ENCODE assay signal across 15 mouse cellular contexts in genomic region chr9:65261591-65262230, GRCm38 (mm10). TPM values are rescaled to one million over a fixed set of nuclear protein-coding genes. Genes with fewer than 3 reads are reported as not detected.
A peak's percentile ranks its signal among the peaks of the same experiment; 100 is the strongest.
DNase-seq lines count a peak whose midpoint lies in the region; ATAC-seq and TF ChIP-seq lines count a peak whose summit lies in the region.
"Had no signal": no experiment of that assay in that cellular context is flagged by ENCODE, and none has a peak within 500 bp of the region (broad histone marks: within the 10 kb centered on the region; RNA-seq: fewer than 3 reads in every experiment).

No protein-coding gene starts in this region.

- no peak overlapping the region; the same call in 1 of the 2 replicates for H3K27ac ChIP-seq in heart, adult 2 months
- no peak overlapping the region for H3K27ac ChIP-seq in heart, embryonic 12.5 days (ENCODE audit: poor library complexity, severe bottlenecking)
- no peak overlapping the region for H3K27ac ChIP-seq in neural tube, embryonic 15.5 days (replicated peaks)
- H3K27ac ChIP-seq in hindbrain, embryonic 10.5 days, result no peak overlapping the region
- H3K27ac ChIP-seq: embryonic facial prominence, embryonic 12.5 days; heart, embryonic 15.5 days; liver, embryonic 15.5 days; midbrain, embryonic 10.5 days had no signal

- H3K9ac ChIP-seq in heart, adult 2 months (ENCODE audit: low read depth, low read length), result no peak overlapping the region
- no peak overlapping the region for H3K9ac ChIP-seq in heart, embryonic 12.5 days
- H3K9ac ChIP-seq in neural tube, embryonic 15.5 days (replicated peaks), result no peak overlapping the region
- H3K9ac ChIP-seq: embryonic facial prominence, embryonic 12.5 days; heart, embryonic 15.5 days; liver, embryonic 15.5 days had no signal

- no peak for TF ChIP-seq CTCF in heart, adult 2 months (IDR thresholded peaks at IDR 0.05)

- H3K79me2 ChIP-seq in heart, adult 2 months (replicated peaks; ENCODE audit: control insufficient read depth, insufficient read depth, low read length), result no peaks in the 10 kb centered on the region

- H3K4me3 ChIP-seq in heart, adult 2 months, result no peak overlapping the region
- no peak overlapping the region for H3K4me3 ChIP-seq in heart, embryonic 12.5 days
- no peak overlapping the region for H3K4me3 ChIP-seq in neural tube, embryonic 15.5 days (replicated peaks)
- no peak overlapping the region for H3K4me3 ChIP-seq in hindbrain, embryonic 10.5 days
- H3K4me3 ChIP-seq: embryonic facial prominence, embryonic 12.5 days; heart, embryonic 15.5 days; liver, embryonic 15.5 days; midbrain, embryonic 10.5 days had no signal

- intact Hi-C loops in heart, adult 2 months (cut with DNase I), result no loop called here
- intact Hi-C loops in heart, postnatal 14 days (cut with DNase I), result no loop called here

- TF ChIP-seq POLR2A in heart, adult 2 months (IDR thresholded peaks at IDR 0.05; ENCODE audit: insufficient read depth, low read depth, low read length), result no peak

- 75% methylated on average over 2 of the region's 2 CpGs for WGBS in heart, adult 2 months
- WGBS in heart, embryonic 12.5 days, result 69% methylated on average over 2 of the region's 2 CpGs
- WGBS in neural tube, embryonic 15.5 days, result 91% methylated on average over 2 of the region's 2 CpGs
- 84% methylated on average over 2 of the region's 2 CpGs for WGBS in hindbrain, embryonic 10.5 days

- no peak overlapping the region for H3K4me2 ChIP-seq in heart, embryonic 12.5 days
- no peak overlapping the region for H3K4me2 ChIP-seq in neural tube, embryonic 15.5 days
- H3K4me2 ChIP-seq: embryonic facial prominence, embryonic 12.5 days; heart, embryonic 15.5 days; liver, embryonic 15.5 days had no signal

- TF ChIP-seq EP300 in heart, adult 2 months (IDR thresholded peaks at IDR 0.05; ENCODE audit: insufficient read depth, low read depth, low read length), result no peak

- no peaks in the 10 kb centered on the region for H3K36me3 ChIP-seq in heart, adult 2 months (ENCODE audit: control insufficient read depth, insufficient read depth, low read length)
- no peaks in the 10 kb centered on the region for H3K36me3 ChIP-seq in heart, embryonic 12.5 days
- no peaks in the 10 kb centered on the region for H3K36me3 ChIP-seq in neural tube, embryonic 15.5 days
- no peaks in the 10 kb centered on the region for H3K36me3 ChIP-seq in hindbrain, embryonic 10.5 days
- H3K36me3 ChIP-seq: embryonic facial prominence, embryonic 12.5 days; heart, embryonic 15.5 days; liver, embryonic 15.5 days; midbrain, embryonic 10.5 days had no signal

- no peaks in the 10 kb centered on the region for H3K27me3 ChIP-seq in heart, adult 2 months (ENCODE audit: control insufficient read depth, insufficient read depth, low read length)
- H3K27me3 ChIP-seq in heart, embryonic 12.5 days (replicated peaks), result no peaks in the 10 kb centered on the region
- no peaks in the 10 kb centered on the region for H3K27me3 ChIP-seq in neural tube, embryonic 15.5 days (replicated peaks)
- no peaks in the 10 kb centered on the region for H3K27me3 ChIP-seq in hindbrain, embryonic 10.5 days (ENCODE audit: insufficient read depth, poor library complexity, severe bottlenecking)
- H3K27me3 ChIP-seq: embryonic facial prominence, embryonic 12.5 days; heart, embryonic 15.5 days; liver, embryonic 15.5 days had no signal

- no peaks in the 10 kb centered on the region for H3K9me3 ChIP-seq in heart, embryonic 12.5 days (replicated peaks)
- no peaks in the 10 kb centered on the region for H3K9me3 ChIP-seq in neural tube, embryonic 15.5 days (replicated peaks)
- H3K9me3 ChIP-seq in hindbrain, embryonic 10.5 days, result no peaks in the 10 kb centered on the region
- H3K9me3 ChIP-seq: embryonic facial prominence, embryonic 12.5 days; heart, embryonic 15.5 days; liver, embryonic 15.5 days; midbrain, embryonic 10.5 days had no signal

- H3K4me1 ChIP-seq in heart, adult 2 months (ENCODE audit: control insufficient read depth, insufficient read depth, low read length), result no peaks in the 10 kb centered on the region; the same call in 1 of the 2 replicates
- no peaks in the 10 kb centered on the region for H3K4me1 ChIP-seq in heart, embryonic 12.5 days (replicated peaks)
- peaks cover 7% of the 10 kb centered on the region; the same call in 1 of the 2 replicates for H3K4me1 ChIP-seq in neural tube, embryonic 15.5 days
- H3K4me1 ChIP-seq in hindbrain, embryonic 10.5 days (replicated peaks), result peaks cover 8% of the 10 kb centered on the region
- H3K4me1 ChIP-seq: heart, embryonic 15.5 days; liver, embryonic 15.5 days had no signal

- DNase-seq in heart, adult 2 months, result peak; percentile 50 to 74
- peak; percentile 60 for DNase-seq in cerebellum, adult 11 months
- DNase-seq in cerebellum, postnatal 25 days, result peak; percentile 68 to 76
- peak; percentile 60 to 63 for DNase-seq in heart, postnatal 14 days
- no peak for DNase-seq in layer of hippocampus, adult 8-10 months (ENCODE audit: low spot score in 2 of 2)
- DNase-seq in hindbrain, embryonic 10.5 days (ENCODE audit: low spot score), result no peak

- ATAC-seq in heart, embryonic 12.5 days (ENCODE audit: insufficient number of reproducible peaks, low FRiP score), result no peak
- ATAC-seq in neural tube, embryonic 15.5 days (ENCODE audit: low FRiP score), result no peak
- ATAC-seq: activated CD4-positive, CD25-positive, alpha-beta regulatory T cell, adult 4 months; forebrain, embryonic 14.5 days; inflammation-experienced regulatory T-cells, adult 6 months had no signal

RNA-seq across cellular contexts. Expression of gene Cilp, which starts 3.3 kb away (rescaled TPM):
- 1 to 10 TPM; 3.0 to 4.8 TPM for total RNA-seq in heart, adult 2 months (2021)
- polyA plus RNA-seq in heart, adult 2 months (2012; rRNA removed), result 4.8 and 10.1 TPM in 2 replicates
- 0.17 TPM in 1 of 2 replicates, not detected in the other for polyA plus RNA-seq in heart, embryonic 12.5 days (2016; fragmentation: Nextera tagmentation; extraction: Ambion mirVana)
- total RNA-seq in heart, postnatal 14 days (2021), result 1 to 10 TPM; 6.2 to 6.6 TPM
- polyA plus RNA-seq in neural tube, embryonic 15.5 days (2015; fragmentation: Nextera tagmentation; extraction: Ambion mirVana), result 0.58 and 0.79 TPM in 2 replicates
- under 1 TPM in 2 of 4 experiments, not detected in 2; 0.10 to 0.16 TPM for total RNA-seq in layer of hippocampus, adult 8-10 months (2022)
- 0.25 TPM in 1 of 2 replicates, not detected in the other for polyA plus RNA-seq in hindbrain, embryonic 10.5 days (2016; fragmentation: Nextera tagmentation; extraction: Ambion mirVana)
- polyA plus RNA-seq: activated CD4-positive, CD25-positive, alpha-beta regulatory T cell, adult 4 months; inflammation-experienced regulatory T-cells, adult 6 months had no signal

RNA-seq across cellular contexts. Expression of gene Clpx, which starts 32.3 kb away (rescaled TPM):
- 100 to 1,000 TPM in 1 of 2 experiments, 10 to 100 TPM in 1; 98.8 to 114 TPM for total RNA-seq in heart, adult 2 months (2021)
- 18.0 and 32.2 TPM in 2 replicates for polyA plus RNA-seq in heart, adult 2 months (2012; rRNA removed)
- 44.6 and 45.2 TPM in 2 replicates for polyA plus RNA-seq in heart, embryonic 12.5 days (2016; fragmentation: Nextera tagmentation; extraction: Ambion mirVana)
- 10 to 100 TPM; 90.7 to 99.9 TPM for total RNA-seq in heart, postnatal 14 days (2021)
- polyA plus RNA-seq in neural tube, embryonic 15.5 days (2015; fragmentation: Nextera tagmentation; extraction: Ambion mirVana), result 40.6 and 43.3 TPM in 2 replicates
- total RNA-seq in layer of hippocampus, adult 8-10 months (2022), result 10 to 100 TPM; 31.8 to 35.7 (median 32.3) TPM
- 35.3 and 42.1 TPM in 2 replicates for polyA plus RNA-seq in hindbrain, embryonic 10.5 days (2016; fragmentation: Nextera tagmentation; extraction: Ambion mirVana)

Comparison
In these comparisons a context has a peak if more than half of its experiments do, and no peak if none do; other contexts are left out.
1. DNase-seq: peak in heart, adult 2 months (2 of 2), cerebellum, adult 11 months (single experiment), cerebellum, postnatal 25 days (2 of 2) and heart, postnatal 14 days (2 of 2); none in layer of hippocampus, adult 8-10 months (0 of 2) and hindbrain, embryonic 10.5 days (single experiment).